Mouse (Mus musculus) ES-E14 (cell line): ENCODE data around the gene Fam178b. TPM values are rescaled to one million over a fixed set of nuclear protein-coding genes. Genes with fewer than 3 reads are reported as not detected.

Experiments
- DNase-seq: peaks from one replicate; pipeline ENCODE4 v3.0.0-alpha.2; 2013; ENCODE audit warnings: low read depth, low spot score
- H3K27ac ChIP-seq: 2 replicates; pipeline ENCODE4 v1.5.1; 2012; ENCODE audit warnings: low read depth, mild to moderate bottlenecking, low read length, moderate library complexity, mixed read lengths; ENCODE audit not compliant: poor library complexity, insufficient read depth, severe bottlenecking
- H3K36me3 ChIP-seq: 2 replicates; pipeline ENCODE4 v1.6.1; 2012; ENCODE audit warnings: mild to moderate bottlenecking, low read length, moderate library complexity, mixed read lengths; ENCODE audit not compliant: control insufficient read depth, poor library complexity, insufficient read depth, severe bottlenecking
- H3K4me1 ChIP-seq, 2 experiments: fragments of 150-350 bp in 1 of 2; sonication (generic) in 1 of 2; 2 replicates each; pipeline ENCODE4 v1.6.1; 2012; ENCODE audit warnings: low read length in 2 of 2, mild to moderate bottlenecking in 1 of 2, mixed read lengths in 1 of 2; ENCODE audit not compliant: control insufficient read depth in 2 of 2, insufficient read depth in 2 of 2, poor library complexity in 1 of 2
- H3K4me3 ChIP-seq, 2 experiments: fragments of 150-350 bp in 1 of 2; sonication (generic) in 1 of 2; 2 replicates each; pipeline ENCODE4 v1.5.1; 2012; ENCODE audit warnings: low read length in 2 of 2, low read depth in 1 of 2, mild to moderate bottlenecking in 1 of 2, mixed read lengths in 1 of 2; ENCODE audit not compliant: insufficient read depth in 1 of 2, poor library complexity in 1 of 2, severe bottlenecking in 1 of 2
- H3K9ac ChIP-seq: 2 replicates; pipeline ENCODE4 v1.6.1; 2012; ENCODE audit warnings: low read depth, mild to moderate bottlenecking, low read length, mixed read lengths; ENCODE audit not compliant: poor library complexity, insufficient read depth, severe bottlenecking
- H3K9me3 ChIP-seq: fragments of 150-350 bp; sonication (generic); 2 replicates; pipeline ENCODE4 v1.6.1; 2012; ENCODE audit warnings: low read depth, mild to moderate bottlenecking, low read length; ENCODE audit not compliant: control insufficient read depth, insufficient read depth
- CHD2 ChIP-seq: IDR thresholded peaks from 2 replicates; pipeline ENCODE4 v1.6.1; 2014; ENCODE audit warnings: mild to moderate bottlenecking, low read depth, low read length, inconsistent platforms
- HCFC1 ChIP-seq: IDR thresholded peaks from 2 replicates; pipeline ENCODE4 v1.6.1; 2012; ENCODE audit warnings: low read length, inconsistent platforms, borderline replicate concordance; ENCODE audit not compliant: insufficient read depth
- MAFK ChIP-seq: IDR thresholded peaks from 2 replicates; pipeline ENCODE4 v1.6.1; 2014; ENCODE audit warnings: mild to moderate bottlenecking, low read depth, low read length, inconsistent platforms; ENCODE audit not compliant: insufficient read depth
- ZC3H11A ChIP-seq: IDR thresholded peaks from 2 replicates; pipeline ENCODE4 v1.6.1; 2012; ENCODE audit warnings: low read depth, mild to moderate bottlenecking, inconsistent platforms, low read length, borderline replicate concordance
- ZNF384 ChIP-seq: IDR thresholded peaks from 2 replicates; pipeline ENCODE4 v1.6.1; 2012; ENCODE audit warnings: low read depth, low read length, inconsistent platforms
- in situ Hi-C, 2 experiments: fragments of 600-800 bp; cut with MboI; formaldehyde crosslinking; loops; one replicate each; pipeline ENCODE4 v1.15.1; 2025; ENCODE audit warnings: low sequenced_read_pairs in 2 of 2, inconsistent platforms in 1 of 2; ENCODE audit not compliant: unreplicated experiment in 2 of 2
- total RNA-seq: library from RNA; depleted of rRNA; stranded (reverse); fragments of 300-350 nt; gene quantifications from 2 replicates; pipeline ENCODE4 v1.2.3, GENCODE M21; 2012

Gene Fam178b
- total RNA-seq, 1 experiment, result 8.0 TPM

GRCm38 (mm10) chr1:36548771-36549170 is 134.2 kb downstream of the Fam178b start:
- H3K4me3 ChIP-seq, result no peak overlapping the region
- H3K9ac ChIP-seq, result no peak overlapping the region
- in situ Hi-C loops, result loop anchor here in 1 of 2 experiments (5.0 kb wide), 1 partner anchor 74 kb away; no protein-coding TSS in a partner anchor
- H3K36me3 ChIP-seq, result peaks cover 22% of the 10 kb centered on the region
- H3K4me1 ChIP-seq, result peaks cover 2 to 7% of the 10 kb centered on the region in 2 experiments; a peak in 1 of 4 replicates
- no peaks in the 10 kb centered on the region for H3K9me3 ChIP-seq
- TF ChIP-seq ZNF384, result no peak
- no peak for TF ChIP-seq MAFK
- no peak for TF ChIP-seq ZC3H11A
- TF ChIP-seq CHD2, result no peak
- no peak for TF ChIP-seq HCFC1
- H3K27ac ChIP-seq, result no peak overlapping the region
- no peak for DNase-seq

GRCm38 (mm10) chr1:36547981-36548598 is 134.9 kb downstream of the Fam178b start:
- Histone ChIP-seq H3K9ac (no peak overlapping the region), H3K9me3 (no peaks in the 10 kb centered on the region), H3K4me1 (peaks cover 2 to 7% of the 10 kb centered on the region in 2 experiments; a peak in 1 of 4 replicates), H3K27ac (no peak overlapping the region), H3K36me3 (peaks cover 22% of the 10 kb centered on the region), H3K4me3 (no peak overlapping the region)
- DNase-seq, result no peak
- in situ Hi-C loops, result loop anchor here in 1 of 2 experiments (5.0 kb wide), 1 partner anchor 74 kb away; no protein-coding TSS in a partner anchor
- no peak for TF ChIP-seq HCFC1
- no peak for TF ChIP-seq CHD2
- no peak for TF ChIP-seq ZC3H11A
- no peak for TF ChIP-seq MAFK
- no peak for TF ChIP-seq ZNF384

- peak; percentile 99 for DNase-seq
- Histone ChIP-seq H3K4me1 (peaks cover 2 to 7% of the 10 kb centered on the region in 2 experiments; a peak in 1 of 4 replicates), H3K9me3 (no peaks in the 10 kb centered on the region), H3K9ac (peak within 1 kb of the TSS; percentile 83), H3K27ac (no peak within 1 kb of the TSS), H3K4me3 (peak within 1 kb of the TSS; percentile 77 to 87), H3K36me3 (peaks cover 24% of the 10 kb centered on the region)
- TF ChIP-seq CHD2 (peak; percentile 88), HCFC1 (no peak), MAFK (no peak), ZNF384 (no peak), ZC3H11A (peak; percentile 97)
- in situ Hi-C loops, result loop anchor here in 1 of 2 experiments (5.0 kb wide), 1 partner anchor 75 kb away; no protein-coding TSS in a partner anchor
These were observed 136.0 kb downstream of the Fam178b start, which contains the start of gene Ankrd39 for GRCm38 (mm10) chr1:36546888-36547471. Gene Ankrd39, minus strand, starts transcription at chr1:36547445.

GRCm38 (mm10) chr1:36545845-36546600 is 137.0 kb downstream of the Fam178b start:
- Histone ChIP-seq H3K4me3 (peak overlapping the region; percentile 77 to 87), H3K36me3 (peaks cover 26% of the 10 kb centered on the region; the same call in 1 of the 2 replicates), H3K9ac (peak overlapping the region; percentile 83; the same call in 1 of the 2 replicates), H3K4me1 (peaks cover 2 to 7% of the 10 kb centered on the region in 2 experiments; a peak in 1 of 4 replicates), H3K9me3 (no peaks in the 10 kb centered on the region), H3K27ac (no peak overlapping the region)
- DNase-seq, result no peak
- in situ Hi-C loops, result loop anchor here in 1 of 2 experiments (5.0 kb wide), 1 partner anchor 76 kb away; no protein-coding TSS in a partner anchor
- no peak for TF ChIP-seq CHD2
- TF ChIP-seq ZC3H11A, result no peak
- TF ChIP-seq ZNF384, result 0 out of 2 replicates have a peak, but pooled peaks have one; percentile 18
- no peak for TF ChIP-seq MAFK
- no peak for TF ChIP-seq HCFC1
